Mouse (Mus musculus) midbrain, embryonic 12.5 days (tissue): ENCODE data around the gene Micall1. TPM values are rescaled to one million over a fixed set of nuclear protein-coding genes. Genes with fewer than 3 reads are reported as not detected.

Source experiments
- ATAC-seq: fragments of 200-750 bp; cut with Nextera tagmentation; 2 replicates; pipeline ENCODE4 v1.8.0; 2017; ENCODE audit warnings: low read depth, moderate TSS enrichment, moderate library complexity; ENCODE audit not compliant: low FRiP score
- H3K27ac ChIP-seq: fragments of 300-500 bp; sonication (generic); replicated peaks from 2 replicates; pipeline ENCODE4 v1.5.1; 2016; ENCODE audit warnings: mild to moderate bottlenecking
- H3K27me3 ChIP-seq: fragments of 300-500 bp; sonication (generic); 2 replicates; pipeline ENCODE4 v1.6.1; 2016; ENCODE audit warnings: mild to moderate bottlenecking
- H3K36me3 ChIP-seq: fragments of 300-500 bp; sonication (generic); 2 replicates; pipeline ENCODE4 v1.6.1; 2016
- H3K4me1 ChIP-seq: fragments of 300-500 bp; sonication (generic); 2 replicates; pipeline ENCODE4 v1.6.1; 2016
- H3K4me2 ChIP-seq: fragments of 300-500 bp; sonication (generic); replicated peaks from 2 replicates; pipeline ENCODE4 v1.6.1; 2016; ENCODE audit warnings: mild to moderate bottlenecking, moderate library complexity
- H3K4me3 ChIP-seq: fragments of 300-500 bp; sonication (generic); 2 replicates; pipeline ENCODE4 v1.5.1; 2016; ENCODE audit warnings: mild to moderate bottlenecking
- H3K9ac ChIP-seq: fragments of 300-500 bp; sonication (generic); replicated peaks from 2 replicates; pipeline ENCODE4 v1.6.1; 2016; ENCODE audit warnings: mild to moderate bottlenecking, moderate library complexity
- H3K9me3 ChIP-seq: fragments of 300-500 bp; sonication (generic); 2 replicates; pipeline ENCODE4 v1.6.1; 2016; ENCODE audit warnings: mild to moderate bottlenecking
- WGBS: fragments of 180-500 bp; shearing (Covaris S2); methylation state at CpG from one replicate; pipeline ENCODE4 v1.1.7; 2016; 5-methylcytosine and 5-hydroxymethylcytosine counted together
- polyA plus RNA-seq: library from polyadenylated mRNA; unstranded; fragments of >200 nt; fragmentation: Nextera tagmentation; extraction: Ambion mirVana; gene quantifications from 2 replicates; pipeline ENCODE4 v1.2.1, GENCODE M21; 2016

Micall1 gene
- polyA plus RNA-seq, 1 experiment from 2014 or later: 11.4 TPM

GRCm38 (mm10) chr15:79162822-79163221 lies 54.1 kb downstream of the Micall1 start:
- H3K4me3 ChIP-seq: peak overlapping the region; percentile 20; the same call in 1 of the 2 replicates
- H3K27me3 ChIP-seq: peaks cover 94% of the 10 kb centered on the region
- H3K9me3 ChIP-seq: no peaks in the 10 kb centered on the region
- H3K9ac ChIP-seq: no peak overlapping the region
- H3K27ac ChIP-seq: no peak overlapping the region
- H3K4me1 ChIP-seq: peaks cover 31% of the 10 kb centered on the region
- H3K4me2 ChIP-seq: no peak overlapping the region
- no peaks in the 10 kb centered on the region for H3K36me3 ChIP-seq
- WGBS: 49% methylated on average over 14 of the region's 14 CpGs
- ATAC-seq: no peak

- WGBS: 3% methylated on average over 12 of the region's 15 CpGs
- no peaks in the 10 kb centered on the region for H3K36me3 ChIP-seq
- H3K9me3 ChIP-seq: no peaks in the 10 kb centered on the region
- no peak overlapping the region for H3K4me3 ChIP-seq
- H3K4me2 ChIP-seq: no peak overlapping the region
- peaks cover 31% of the 10 kb centered on the region for H3K4me1 ChIP-seq
- ATAC-seq: no peak
- H3K9ac ChIP-seq: no peak overlapping the region
- H3K27me3 ChIP-seq: peaks cover 81% of the 10 kb centered on the region
- no peak overlapping the region for H3K27ac ChIP-seq
Observed at GRCm38 (mm10) chr15:79164251-79164650, 55.6 kb downstream of the Micall1 start.

GRCm38 (mm10) chr15:79165140-79165539 lies 56.4 kb downstream of the Micall1 start, which contains the start of gene Sox10:
Sox10 (minus strand) TSS chr15:79165240.
- H3K27me3 ChIP-seq: peaks cover 74% of the 10 kb centered on the region
- no peak within 1 kb of the TSS for H3K9ac ChIP-seq
- ATAC-seq: no peak
- H3K36me3 ChIP-seq: no peaks in the 10 kb centered on the region
- peaks cover 31% of the 10 kb centered on the region for H3K4me1 ChIP-seq
- no peak within 1 kb of the TSS for H3K4me3 ChIP-seq
- no peak within 1 kb of the TSS for H3K4me2 ChIP-seq
- no peaks in the 10 kb centered on the region for H3K9me3 ChIP-seq
- 48% methylated on average over 5 of the region's 5 CpGs for WGBS
- H3K27ac ChIP-seq: no peak within 1 kb of the TSS

GRCm38 (mm10) chr15:79166712-79167111 lies 58.0 kb downstream of the Micall1 start:
- 48% methylated on average over 8 of the region's 8 CpGs for WGBS
- Histone ChIP-seq H3K4me3 (no peak overlapping the region), H3K4me2 (no peak overlapping the region), H3K4me1 (peaks cover 31% of the 10 kb centered on the region), H3K27me3 (peaks cover 65% of the 10 kb centered on the region), H3K9ac (no peak overlapping the region), H3K9me3 (no peaks in the 10 kb centered on the region), H3K36me3 (no peaks in the 10 kb centered on the region), H3K27ac (no peak overlapping the region)
- peak; percentile 19; the same call in 1 of the 2 replicates for ATAC-seq

GRCm38 (mm10) chr15:79176905-79177304 lies 68.2 kb downstream of the Micall1 start:
- Histone ChIP-seq H3K4me2 (no peak overlapping the region), H3K9me3 (no peaks in the 10 kb centered on the region), H3K27me3 (0 out of 2 replicates have a peak, but pooled peaks cover 6% of the 10 kb centered on the region), H3K27ac (no peak overlapping the region), H3K4me3 (no peak overlapping the region), H3K4me1 (0 out of 2 replicates have a peak, but pooled peaks cover 7% of the 10 kb centered on the region), H3K36me3 (no peaks in the 10 kb centered on the region), H3K9ac (no peak overlapping the region)
- WGBS: 47% methylated on average over 6 of the region's 6 CpGs
- no peak for ATAC-seq

GRCm38 (mm10) chr15:79185213-79185612 lies 76.5 kb downstream of the Micall1 start:
- ATAC-seq: no peak
- no peak overlapping the region for H3K4me3 ChIP-seq
- H3K27ac ChIP-seq: no peak overlapping the region
- H3K36me3 ChIP-seq: no peaks in the 10 kb centered on the region
- no peak overlapping the region for H3K4me2 ChIP-seq
- WGBS: 92% methylated on average over 10 of the region's 10 CpGs
- 0 out of 2 replicates have a peak, but pooled peaks cover 4% of the 10 kb centered on the region for H3K9me3 ChIP-seq
- no peak overlapping the region for H3K9ac ChIP-seq
- H3K27me3 ChIP-seq: no peaks in the 10 kb centered on the region
- no peaks in the 10 kb centered on the region for H3K4me1 ChIP-seq

Other genes with a start within 250 kb of the Micall1 start
- 50.9 and 52.7 TPM in 2 replicates for gene Gga1, start 231.7 kb upstream of the Micall1 start, polyA plus RNA-seq
- 0.10 TPM in 1 of 2 replicates, not detected in the other for gene Gm49510, start 209.2 kb upstream of the Micall1 start, polyA plus RNA-seq
- gene Sh3bp1, start 209.1 kb upstream of the Micall1 start, polyA plus RNA-seq: 8.2 and 9.3 TPM in 2 replicates
- 46.3 and 53.7 TPM in 2 replicates for gene Pdxp, start 195.0 kb upstream of the Micall1 start, polyA plus RNA-seq
- 346 and 420 TPM in 2 replicates for gene Lgals1, start 182.2 kb upstream of the Micall1 start, polyA plus RNA-seq
- gene Nol12, start 174.0 kb upstream of the Micall1 start, polyA plus RNA-seq: 50.2 and 59.6 TPM in 2 replicates
- gene Triobp, start 161.2 kb upstream of the Micall1 start, polyA plus RNA-seq: 40.0 and 45.0 TPM in 2 replicates
- gene H1f0, start 80.4 kb upstream of the Micall1 start, polyA plus RNA-seq: 547 and 575 TPM in 2 replicates
- not detected in 2 replicates for gene Galr3, start 67.0 kb upstream of the Micall1 start, polyA plus RNA-seq
- 64.0 and 67.5 TPM in 2 replicates for gene Ankrd54, start 46.0 kb upstream of the Micall1 start, polyA plus RNA-seq
- gene Eif3l, start 33.7 kb upstream of the Micall1 start, polyA plus RNA-seq: 198 and 202 TPM in 2 replicates
- gene Polr2f, start 32.1 kb downstream of the Micall1 start, polyA plus RNA-seq: 314 and 327 TPM in 2 replicates
- gene 1700088E04Rik, start 32.4 kb downstream of the Micall1 start, polyA plus RNA-seq: 9.7 and 11.9 TPM in 2 replicates
- 0.48 and 1.2 TPM in 2 replicates for gene Sox10, start 56.3 kb downstream of the Micall1 start, polyA plus RNA-seq
- 60.5 and 67.8 TPM in 2 replicates for gene Pick1, start 120.3 kb downstream of the Micall1 start, polyA plus RNA-seq
- 0.72 and 0.80 TPM in 2 replicates for gene Gm49486, start 120.5 kb downstream of the Micall1 start, polyA plus RNA-seq
- gene Slc16a8, start 145.9 kb downstream of the Micall1 start, polyA plus RNA-seq: 0.24 and 0.50 TPM in 2 replicates
- 0.72 and 2.4 TPM in 2 replicates for gene Baiap2l2, start 176.6 kb downstream of the Micall1 start, polyA plus RNA-seq
- 35.4 and 37.1 TPM in 2 replicates for gene Pla2g6, start 219.5 kb downstream of the Micall1 start, polyA plus RNA-seq
- 0.97 and 1.2 TPM in 2 replicates for gene Maff, start 237.7 kb downstream of the Micall1 start, polyA plus RNA-seq